ENCODE assay signal across 16 mouse cellular contexts in the genomic region with DNA sequence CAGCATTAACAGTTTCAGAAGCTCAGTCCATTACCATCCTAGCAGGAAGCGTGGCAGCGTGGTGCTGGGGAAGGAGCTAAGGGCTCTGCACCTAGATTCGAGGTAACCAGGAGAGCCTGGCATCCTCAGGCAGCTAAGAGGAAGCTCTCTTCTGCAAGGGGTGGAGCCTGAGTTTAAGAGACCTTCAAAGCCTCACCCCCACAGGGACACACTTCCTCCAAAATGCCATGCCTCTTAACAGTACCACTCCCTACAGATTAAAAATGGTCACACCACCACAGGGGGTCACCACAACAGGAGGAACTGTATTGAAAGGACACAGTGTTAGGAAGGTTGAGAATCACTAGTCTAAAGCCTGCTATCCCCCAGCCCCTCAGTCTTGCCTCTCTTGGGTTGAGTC. TPM values are rescaled to one million over a fixed set of nuclear protein-coding genes. Genes with fewer than 3 reads are reported as not detected.
"Had no signal": no experiment of that assay in that cellular context is flagged by ENCODE, and none has a peak within 500 bp of the region (broad histone marks: within the 10 kb centered on the region; RNA-seq: fewer than 3 reads in every experiment).

No protein-coding gene starts in this region.

- H3K9me3 ChIP-seq: midbrain, embryonic 12.5 days; neural tube, embryonic 15.5 days had no signal

- H3K9ac ChIP-seq: limb, embryonic 12.5 days; liver, embryonic 14.5 days; midbrain, embryonic 12.5 days; neural tube, embryonic 15.5 days had no signal

- H3K27ac ChIP-seq: layer of hippocampus, adult 2 months; limb, embryonic 12.5 days; liver, embryonic 14.5 days; midbrain, embryonic 12.5 days; neural tube, embryonic 15.5 days; stomach, postnatal 0 days had no signal

- H3K4me1 ChIP-seq: limb, embryonic 12.5 days; midbrain, embryonic 12.5 days had no signal

- H3K36me3 ChIP-seq: limb, embryonic 12.5 days; midbrain, embryonic 12.5 days; neural tube, embryonic 15.5 days had no signal

- H3K4me2 ChIP-seq: limb, embryonic 12.5 days; midbrain, embryonic 12.5 days; neural tube, embryonic 15.5 days had no signal

- H3K27me3 ChIP-seq: midbrain, embryonic 12.5 days; neural tube, embryonic 15.5 days had no signal

- DNase-seq: kidney, postnatal 10 days; kidney, postnatal 4 days; liver; lung, adult 18-20 months; lung, postnatal 4 days; right cerebral cortex, adult 18-20 months; thymus, postnatal 14 days had no signal

- H3K4me3 ChIP-seq: layer of hippocampus, adult 2 months; limb, embryonic 12.5 days; midbrain, embryonic 12.5 days; neural tube, embryonic 15.5 days had no signal

- ATAC-seq: lung, postnatal 0 days; midbrain, embryonic 16.5 days had no signal

RNA-seq across cellular contexts. Expression of gene Alpl, which starts 19.3 kb away (rescaled TPM):
- total RNA-seq: megakaryocyte-erythroid progenitor cell, adult 5-6 weeks had no signal
